Comparison of ENCODE assay signal across 25 mouse cellular contexts in the genomic region with DNA sequence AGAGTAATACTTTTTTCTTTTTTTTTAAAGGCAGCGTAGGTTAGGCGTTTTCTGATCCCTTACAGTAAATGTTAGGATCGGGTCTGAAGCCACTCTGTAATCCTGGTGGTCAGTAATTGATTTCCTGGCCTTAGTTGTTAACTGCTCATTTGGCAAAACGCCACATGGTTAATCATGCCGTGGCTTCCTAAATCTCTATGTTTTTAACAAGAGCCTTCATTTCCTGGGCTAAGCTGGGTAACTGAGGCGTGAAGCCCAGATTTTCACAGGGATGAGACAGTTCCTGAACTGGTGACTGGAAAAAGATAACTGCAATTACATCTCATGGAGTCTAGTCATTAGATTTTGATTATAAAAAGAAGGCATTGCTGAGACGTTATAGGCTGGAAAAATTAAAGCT. TPM values are rescaled to one million over a fixed set of nuclear protein-coding genes. Genes with fewer than 3 reads are reported as not detected.
DNase-seq lines count a peak whose midpoint lies in the region; ATAC-seq and TF ChIP-seq lines count a peak whose summit lies in the region.
"Had no signal": no experiment of that assay in that cellular context is flagged by ENCODE, and none has a peak within 500 bp of the region (broad histone marks: within the 10 kb centered on the region; RNA-seq: fewer than 3 reads in every experiment).

No protein-coding gene starts in this region.

- TF ChIP-seq CTCF in Patski (IDR thresholded peaks at IDR 0.05), result no peak

- H3K4me1 ChIP-seq in forebrain, embryonic 14.5 days (ENCODE audit: control insufficient read depth, insufficient read depth, low read length), result no peaks in the 10 kb centered on the region
- H3K4me1 ChIP-seq in forebrain, embryonic 12.5 days, result no peaks in the 10 kb centered on the region
- H3K4me1 ChIP-seq: forebrain, embryonic 13.5 days; heart, embryonic 10.5 days; limb, embryonic 13.5 days; liver, embryonic 12.5 days; neural tube, embryonic 15.5 days had no signal

- no peak overlapping the region for H3K4me3 ChIP-seq in forebrain, embryonic 14.5 days (ENCODE audit: low read depth, low read length)
- no peak overlapping the region for H3K4me3 ChIP-seq in forebrain, embryonic 12.5 days (replicated peaks)
- H3K4me3 ChIP-seq: erythroblast, embryonic 14.5 days; forebrain, embryonic 13.5 days; heart, embryonic 10.5 days; layer of hippocampus, adult 2 months; limb, embryonic 13.5 days; liver, embryonic 12.5 days; neural tube, embryonic 15.5 days had no signal

- H3K36me3 ChIP-seq in forebrain, embryonic 14.5 days (ENCODE audit: control insufficient read depth, insufficient read depth, low read length), result no peaks in the 10 kb centered on the region
- H3K36me3 ChIP-seq in forebrain, embryonic 12.5 days (replicated peaks), result no peaks in the 10 kb centered on the region
- H3K36me3 ChIP-seq: heart, embryonic 10.5 days; limb, embryonic 13.5 days; liver, embryonic 12.5 days; neural tube, embryonic 15.5 days had no signal

- in situ Hi-C loops in Patski (cut with MboI; ENCODE audit: low pct_unique_long_range_greater_than_20kb), result no loop called here

- no peak overlapping the region for H3K27ac ChIP-seq in forebrain, embryonic 14.5 days (ENCODE audit: low read depth, low read length)
- H3K27ac ChIP-seq in forebrain, embryonic 12.5 days, result no peak overlapping the region
- H3K27ac ChIP-seq: forebrain, embryonic 13.5 days; heart, embryonic 10.5 days; layer of hippocampus, adult 2 months; limb, embryonic 13.5 days; liver, embryonic 12.5 days; neural tube, embryonic 15.5 days; stomach, postnatal 0 days had no signal

- WGBS in forebrain, embryonic 14.5 days, result 49% methylated on average over 7 of the region's 7 CpGs
- 65% methylated on average over 7 of the region's 7 CpGs for WGBS in forebrain, embryonic 12.5 days

- H3K9me3 ChIP-seq in forebrain, embryonic 14.5 days (replicated peaks; ENCODE audit: control insufficient read depth, low read length), result no peaks in the 10 kb centered on the region
- no peaks in the 10 kb centered on the region for H3K9me3 ChIP-seq in forebrain, embryonic 12.5 days
- H3K9me3 ChIP-seq: heart, embryonic 10.5 days; limb, embryonic 13.5 days; liver, embryonic 12.5 days had no signal

- ATAC-seq in forebrain, embryonic 14.5 days, result no peak
- no peak for ATAC-seq in forebrain, embryonic 12.5 days (ENCODE audit: low FRiP score)
- ATAC-seq in Patski, result peak; percentile 78
- ATAC-seq: forebrain, embryonic 13.5 days; intestine, postnatal 0 days; liver, embryonic 12.5 days had no signal

- no peak overlapping the region for H3K9ac ChIP-seq in forebrain, embryonic 14.5 days (ENCODE audit: low read length)
- H3K9ac ChIP-seq in forebrain, embryonic 12.5 days, result no peak overlapping the region
- H3K9ac ChIP-seq: forebrain, embryonic 13.5 days; limb, embryonic 13.5 days; liver, embryonic 12.5 days; neural tube, embryonic 15.5 days had no signal

- no peak overlapping the region for H3K4me2 ChIP-seq in forebrain, embryonic 14.5 days (ENCODE audit: low read length)
- no peak overlapping the region for H3K4me2 ChIP-seq in forebrain, embryonic 12.5 days
- H3K4me2 ChIP-seq: forebrain, embryonic 13.5 days; limb, embryonic 13.5 days; liver, embryonic 12.5 days; neural tube, embryonic 15.5 days had no signal

- peak; percentile 10 for DNase-seq in forebrain, embryonic 14.5 days (ENCODE audit: low spot score)
- DNase-seq in left cerebral cortex, postnatal 4 days, result peak; percentile 32
- DNase-seq in left cerebral cortex, adult 9 months (ENCODE audit: low spot score in 2 of 2), result no peak
- peak; percentile 96 for DNase-seq in Patski (ENCODE audit: low read depth, low spot score)
- peak; percentile 87 for DNase-seq in retina, postnatal 1 day
- no peak for DNase-seq in layer of hippocampus, postnatal 36 days
- DNase-seq: adrenal gland, adult 2 months; cerebellum, adult 18-20 months; gastrocnemius, postnatal 10 days; heart, postnatal 4 days; lung, adult 18-20 months; right cerebral cortex, postnatal 14 days had no signal

- CTCF ChIA-PET in Patski (lab: Charles Lee), result interaction anchor here (1.0 kb wide), 1 partner anchor 10 kb away, joined by 3 read pairs; no protein-coding TSS in a partner anchor

- intact Hi-C loops in left cerebral cortex, postnatal 4 days (cut with DNase I), result no loop called here

- POLR2A ChIA-PET in Patski (lab: Charles Lee), result no interaction called here

- no peaks in the 10 kb centered on the region for H3K27me3 ChIP-seq in forebrain, embryonic 14.5 days (replicated peaks; ENCODE audit: control insufficient read depth, insufficient read depth, low read length)
- H3K27me3 ChIP-seq in forebrain, embryonic 12.5 days, result no peaks in the 10 kb centered on the region
- no peaks in the 10 kb centered on the region for H3K27me3 ChIP-seq in Patski
- H3K27me3 ChIP-seq: forebrain, embryonic 13.5 days; limb, embryonic 13.5 days; liver, embryonic 12.5 days; neural tube, embryonic 15.5 days had no signal

RNA-seq across cellular contexts. Expression of a gene that starts 38.9 kb away (rescaled TPM):
- 0.51 and 0.93 TPM in 2 replicates for polyA plus RNA-seq in forebrain, embryonic 14.5 days (2014; fragmentation: Nextera tagmentation; extraction: Ambion mirVana)
- 0.22 and 0.35 TPM in 2 replicates for polyA plus RNA-seq in forebrain, embryonic 12.5 days (2016; fragmentation: Nextera tagmentation; extraction: Ambion mirVana)
- total RNA-seq in left cerebral cortex, postnatal 4 days (2021), result 1 to 10 TPM; 2.6 to 3.0 TPM
- polyA plus RNA-seq in Patski (2021), result not detected
- 1 to 10 TPM; 2.3 to 2.4 TPM for total RNA-seq in layer of hippocampus, postnatal 36 days (2021)
- total RNA-seq: adrenal gland, adult 2 months; common myeloid progenitor, adult 5-6 weeks; gastrocnemius, postnatal 10 days; granulocyte monocyte progenitor cell, adult 5-6 weeks; heart, postnatal 4 days; megakaryocyte, adult 5-6 weeks had no signal
- polyA plus RNA-seq: adrenal gland, adult 2 months; erythroblast, embryonic 14.5 days; intestine, postnatal 0 days; liver, embryonic 12.5 days; stomach, postnatal 0 days had no signal

Comparison
In these comparisons a context has a peak if more than half of its experiments do, and no peak if none do; other contexts are left out.
1. DNase-seq: peak in forebrain, embryonic 14.5 days (single experiment), left cerebral cortex, postnatal 4 days (single experiment), Patski (single experiment) and retina, postnatal 1 day (single experiment); none in left cerebral cortex, adult 9 months (0 of 2) and layer of hippocampus, postnatal 36 days (0 of 2).